Mouse (Mus musculus) spleen, adult 2 months (tissue): ENCODE results near the gene Rbm34.

ENCODE experiments used
- CTCF ChIP-seq: fragments of 200-500 bp; IDR thresholded peaks from 2 replicates; pipeline ENCODE4 v1.5.1; 2011; ENCODE audit warnings: mild to moderate bottlenecking, inconsistent platforms; ENCODE audit not compliant: insufficient read depth, insufficient read length, insufficient replicate concordance; ENCODE audit errors: extremely low read depth
- POLR2A ChIP-seq: fragments of 200-500 bp; IDR thresholded peaks from 2 replicates; pipeline ENCODE4 v1.6.1; 2011; ENCODE audit warnings: low read depth, low read length, inconsistent platforms

GRCm38 (mm10) chr8:126907968-126908367 lies 62.9 kb downstream of the Rbm34 start:
- TF ChIP-seq POLR2A, result no peak
- TF ChIP-seq CTCF, result no peak
